Mouse (Mus musculus) c-Kit-positive CD71-positive TER-119-positive erythroid progenitor cells, embryonic 14.5 days (primary cell): ENCODE measurements around the gene Dglucy.

Experiments used
- DNase-seq: peaks from one replicate; pipeline ENCODE4 v3.0.0-alpha.2; 2013; ENCODE audit warnings: low spot score

Gene Dglucy

GRCm38 (mm10) chr12:100885585-100885984 lies 106.7 kb downstream of the Dglucy start:
- no peak for DNase-seq

- DNase-seq = no peak
These were observed 108.0 kb downstream of the Dglucy start for GRCm38 (mm10) chr12:100886877-100887276.

GRCm38 (mm10) chr12:100887801-100888258 lies 109.0 kb downstream of the Dglucy start:
- DNase-seq = no peak

- DNase-seq = no peak
These were observed 111.7 kb downstream of the Dglucy start for GRCm38 (mm10) chr12:100890548-100890947.

- no peak for DNase-seq
These were observed 116.6 kb downstream of the Dglucy start for GRCm38 (mm10) chr12:100895504-100895903.

- no peak for DNase-seq
These were observed 117.8 kb downstream of the Dglucy start for GRCm38 (mm10) chr12:100896661-100897060.

- DNase-seq = no peak
These were observed 119.1 kb downstream of the Dglucy start for GRCm38 (mm10) chr12:100897736-100898650.

- no peak for DNase-seq
These were observed 120.3 kb downstream of the Dglucy start for GRCm38 (mm10) chr12:100899111-100899640.

GRCm38 (mm10) chr12:100900901-100901300 lies 122.0 kb downstream of the Dglucy start:
- DNase-seq = no peak

- no peak for DNase-seq
These were observed 122.5 kb downstream of the Dglucy start for GRCm38 (mm10) chr12:100901386-100901785.

- DNase-seq = no peak
These were observed 124.9 kb downstream of the Dglucy start for GRCm38 (mm10) chr12:100903761-100904160.

- no peak for DNase-seq
These were observed 128.0 kb downstream of the Dglucy start for GRCm38 (mm10) chr12:100906861-100907260.

- DNase-seq = no peak
These were observed 128.9 kb downstream of the Dglucy start, which contains the start of gene Gpr68 for GRCm38 (mm10) chr12:100907598-100908297. TSS of gene Gpr68 (minus strand) at chr12:100908198.

GRCm38 (mm10) chr12:100908298-100909034 lies 129.6 kb downstream of the Dglucy start:
- DNase-seq = no peak

GRCm38 (mm10) chr12:100909765-100910164 lies 130.9 kb downstream of the Dglucy start:
- DNase-seq = no peak

GRCm38 (mm10) chr12:100910731-100911130 lies 131.9 kb downstream of the Dglucy start:
- DNase-seq = no peak

- no peak for DNase-seq
These were observed 145.9 kb downstream of the Dglucy start for GRCm38 (mm10) chr12:100924646-100925339.

- DNase-seq = peak; percentile 66
These were observed 147.1 kb downstream of the Dglucy start for GRCm38 (mm10) chr12:100925644-100926619.

- DNase-seq = no peak
These were observed 149.4 kb downstream of the Dglucy start for GRCm38 (mm10) chr12:100928286-100928685.

GRCm38 (mm10) chr12:100931653-100932052 lies 152.8 kb downstream of the Dglucy start:
- DNase-seq = no peak
